Mouse (Mus musculus): ENCODE measurements around the gene Sephs2. TPM values are rescaled to one million over a fixed set of nuclear protein-coding genes. Genes with fewer than 3 reads are reported as not detected.
A peak's percentile ranks its signal among the peaks of the same experiment; 100 is the strongest.

The Sephs2 gene
- total RNA-seq, 1 experiment from 2014 or later = 193 TPM

DNA sequence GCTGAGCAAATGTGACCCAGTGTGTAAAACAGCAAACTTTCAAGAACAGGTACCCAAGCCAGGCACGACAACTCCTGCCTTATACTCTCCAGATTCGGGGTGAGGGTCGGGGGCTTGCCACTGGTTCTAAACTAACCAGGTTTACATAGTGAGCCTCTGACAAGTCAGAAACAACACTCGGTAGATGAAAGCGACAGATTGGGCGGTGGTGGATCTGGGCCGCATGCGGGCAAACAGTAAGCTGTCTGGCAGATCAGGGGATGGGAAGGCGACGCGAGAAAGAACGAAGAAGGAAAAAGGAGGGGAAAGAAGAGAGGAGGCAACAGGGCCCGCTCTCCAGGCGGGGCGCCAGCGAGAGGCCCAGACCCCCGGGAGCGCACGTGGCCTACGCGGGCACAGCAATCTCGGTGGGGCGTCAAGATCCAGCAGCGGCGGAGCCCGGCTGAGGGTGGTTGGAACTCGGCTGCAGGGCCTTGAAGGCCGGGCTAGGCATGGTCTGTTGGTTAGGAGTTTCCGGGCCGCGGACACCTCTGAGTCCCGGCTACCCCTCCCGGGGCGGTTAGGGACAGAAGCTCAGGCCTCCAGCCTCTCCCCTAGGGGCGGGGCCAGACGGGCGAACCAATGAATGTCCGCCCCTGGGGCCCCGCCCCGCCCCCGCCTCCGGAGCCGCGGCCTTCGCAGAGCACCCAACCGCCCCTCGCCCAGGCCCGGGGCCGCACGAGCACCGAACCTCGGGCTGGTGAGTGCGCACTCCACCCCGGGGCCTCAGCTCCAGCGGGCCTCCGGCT lies 29.8 kb downstream of the Sephs2 start, which contains the start of gene Zfp771:
TSS of gene Zfp771 (plus strand) at position 405 of the 788 bp plus-strand sequence.
- ATAC-seq (ENCODE audit: extremely low read depth, insufficient number of reproducible peaks, low FRiP score, poor library complexity, severe bottlenecking) = peak; percentile 91

GRCm38 (mm10) chr7:127243361-127243867 lies 30.4 kb downstream of the Sephs2 start:
- ATAC-seq (ENCODE audit: extremely low read depth, insufficient number of reproducible peaks, low FRiP score, poor library complexity, severe bottlenecking) = no peak

GRCm38 (mm10) chr7:127234777-127235176 lies 39.1 kb downstream of the Sephs2 start:
- no peak for ATAC-seq (ENCODE audit: extremely low read depth, insufficient number of reproducible peaks, low FRiP score, poor library complexity, severe bottlenecking)

DNA sequence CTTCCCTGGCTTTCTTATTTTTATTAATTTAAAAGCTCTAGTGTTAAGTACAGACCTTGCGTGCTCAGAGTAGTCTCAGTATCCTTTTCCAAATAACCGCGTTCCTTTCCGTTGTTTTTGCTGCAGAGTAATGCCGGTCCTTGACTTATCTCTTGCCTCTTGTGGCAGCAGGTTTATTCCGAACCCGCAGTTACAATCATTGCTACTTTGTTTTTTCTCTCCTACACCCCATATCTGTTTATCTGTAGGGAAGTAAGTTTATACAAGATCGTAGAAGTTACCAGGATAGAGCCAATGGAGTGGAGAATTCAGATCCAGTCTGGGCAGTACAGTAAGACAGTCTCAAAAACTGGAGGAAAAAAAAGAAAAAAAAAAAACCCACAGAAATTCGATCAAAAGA lies 40.1 kb downstream of the Sephs2 start:
- no peak for ATAC-seq (ENCODE audit: extremely low read depth, insufficient number of reproducible peaks, low FRiP score, poor library complexity, severe bottlenecking)

- no peak for ATAC-seq (ENCODE audit: extremely low read depth, insufficient number of reproducible peaks, low FRiP score, poor library complexity, severe bottlenecking)
Measured at GRCm38 (mm10) chr7:127233368-127233749, 40.5 kb downstream of the Sephs2 start.

- peak; percentile 54 for ATAC-seq (ENCODE audit: extremely low read depth, insufficient number of reproducible peaks, low FRiP score, poor library complexity, severe bottlenecking)
Measured at GRCm38 (mm10) chr7:127232622-127233367, 41.1 kb downstream of the Sephs2 start, which contains the start of the genes Zfp553 and Sept1. Gene Zfp553 (plus strand): TSS chr7:127233061. Gene Sept1 (minus strand): TSS chr7:127233130.

DNA sequence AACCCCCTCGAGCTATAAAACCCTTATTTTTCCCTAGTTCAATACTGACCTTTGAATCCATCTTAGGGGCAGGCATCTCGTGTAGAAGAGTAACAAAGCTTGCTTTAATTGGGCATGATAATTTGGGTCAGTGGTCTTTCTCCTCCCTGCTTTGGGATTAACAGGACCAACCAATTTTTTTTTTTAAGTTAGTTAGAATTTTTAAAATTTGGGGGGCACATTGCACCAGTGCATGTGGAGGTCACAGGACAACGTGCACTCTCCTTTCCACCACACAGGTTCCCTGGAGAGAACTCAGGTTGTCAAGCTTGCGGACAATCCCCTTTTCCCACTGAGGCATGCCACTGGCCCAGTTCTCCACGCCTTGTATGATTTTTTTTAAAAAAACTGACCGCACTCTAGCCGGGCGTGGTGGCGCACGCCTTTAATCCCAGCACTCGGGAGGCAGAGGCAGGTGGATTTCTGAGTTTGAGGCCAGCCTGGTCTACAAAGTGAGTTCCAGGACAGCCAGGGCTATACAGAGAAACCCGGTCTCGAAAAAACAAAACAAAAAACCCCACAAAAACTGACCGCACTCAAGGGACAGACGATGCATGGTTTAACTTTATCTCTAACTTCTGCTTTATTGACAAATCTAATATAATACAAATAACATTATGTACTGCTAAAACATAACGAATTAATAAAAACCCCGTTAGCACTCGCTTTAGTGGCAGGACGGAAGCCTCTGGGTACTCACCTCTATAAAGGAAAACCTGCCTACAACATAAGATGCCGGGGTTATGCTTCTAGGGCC lies 41.8 kb downstream of the Sephs2 start:
- no peak for ATAC-seq (ENCODE audit: extremely low read depth, insufficient number of reproducible peaks, low FRiP score, poor library complexity, severe bottlenecking)

DNA sequence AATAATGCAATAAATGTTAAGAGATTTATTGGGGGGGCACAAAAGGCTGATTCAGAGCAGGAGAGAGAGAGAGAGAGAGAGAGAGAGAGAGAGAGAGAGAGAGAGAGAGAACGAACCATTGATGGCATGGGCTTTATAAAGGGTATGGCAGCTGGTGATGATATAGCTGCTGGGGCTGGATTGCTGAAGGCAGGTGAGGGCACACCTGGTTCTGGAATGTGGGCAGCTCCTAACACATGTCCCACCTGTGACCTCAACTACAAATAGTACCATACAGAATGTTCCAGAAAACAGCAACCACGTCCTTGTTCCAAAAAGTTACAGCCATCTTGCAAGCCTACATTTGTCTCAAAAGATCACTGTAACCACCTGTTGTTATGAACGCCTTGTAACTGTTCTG lies 42.5 kb downstream of the Sephs2 start:
- no peak for ATAC-seq (ENCODE audit: extremely low read depth, insufficient number of reproducible peaks, low FRiP score, poor library complexity, severe bottlenecking)

DNA sequence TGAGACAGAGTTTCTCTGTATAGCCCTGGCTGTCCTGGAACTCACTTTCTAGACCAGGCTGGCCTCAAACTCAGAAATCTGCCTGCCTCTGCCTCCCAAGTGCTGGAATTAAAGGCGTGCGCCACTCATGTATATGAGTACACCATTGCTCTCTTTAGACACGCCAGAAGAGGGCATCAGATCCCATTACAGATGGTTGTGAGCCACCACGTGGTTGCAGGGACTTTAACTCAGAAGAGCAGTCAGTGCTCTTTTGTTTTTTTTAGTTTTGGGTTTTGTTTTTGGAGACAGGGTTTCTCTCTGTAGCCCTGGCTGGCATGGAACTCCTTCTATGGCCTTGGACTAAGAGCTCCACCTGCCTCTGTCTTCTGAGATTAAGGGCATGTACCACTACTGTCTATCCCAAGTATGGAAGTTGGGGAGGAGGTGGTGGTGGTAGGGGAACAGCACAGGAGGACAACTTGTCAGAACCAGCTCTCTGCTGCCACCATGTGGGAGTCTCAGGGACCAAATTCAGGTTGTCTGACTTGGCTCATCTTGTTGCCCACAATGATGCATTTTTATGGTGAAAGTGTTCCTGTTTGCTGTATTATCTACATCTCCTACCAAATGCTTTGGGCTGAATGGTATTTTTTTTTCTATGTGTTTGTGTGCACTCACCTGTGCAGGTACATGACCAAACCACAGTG lies 45.1 kb downstream of the Sephs2 start:
- ATAC-seq (ENCODE audit: extremely low read depth, insufficient number of reproducible peaks, low FRiP score, poor library complexity, severe bottlenecking) = peak; percentile 79

DNA sequence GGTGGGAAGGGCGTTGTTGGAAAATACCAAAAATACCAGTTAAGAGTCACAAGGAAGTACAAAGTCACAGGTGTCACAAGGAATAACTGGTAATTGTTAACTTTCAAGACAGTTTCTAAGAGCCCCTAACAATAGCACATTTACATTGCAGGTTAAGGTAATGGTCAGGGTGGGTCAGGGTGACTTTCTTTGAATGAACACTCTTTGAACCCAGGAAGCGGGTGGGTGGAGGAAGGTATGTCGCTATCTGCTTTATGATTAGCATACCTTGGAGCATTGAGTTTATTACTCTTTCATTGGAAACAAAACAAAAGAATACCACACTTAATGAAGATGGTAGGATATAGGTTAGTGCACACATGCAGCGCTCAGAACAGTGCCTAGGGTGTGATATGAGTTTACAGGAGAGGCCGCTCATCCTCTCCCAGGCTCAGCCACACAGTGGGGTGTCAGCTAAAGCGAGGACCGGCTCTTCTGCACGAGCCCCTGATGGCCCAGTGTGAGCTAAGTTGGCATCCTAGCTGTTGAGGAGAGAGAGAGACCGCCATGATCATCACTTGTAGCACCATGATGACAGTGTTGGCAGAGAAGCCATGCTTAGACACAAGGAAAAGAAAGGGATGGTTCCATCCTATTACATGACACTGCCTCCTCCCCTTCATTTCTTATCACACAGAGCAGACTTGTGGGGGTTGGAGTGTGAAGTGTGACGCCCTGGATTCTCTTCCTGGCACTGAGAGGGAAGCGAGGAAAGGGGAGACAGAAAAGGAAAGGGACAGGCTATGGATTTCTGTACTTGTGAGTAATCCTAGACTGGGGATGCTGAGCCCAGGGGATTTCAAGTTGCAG lies 48.5 kb downstream of the Sephs2 start:
- ATAC-seq (ENCODE audit: extremely low read depth, insufficient number of reproducible peaks, low FRiP score, poor library complexity, severe bottlenecking) = no peak

DNA sequence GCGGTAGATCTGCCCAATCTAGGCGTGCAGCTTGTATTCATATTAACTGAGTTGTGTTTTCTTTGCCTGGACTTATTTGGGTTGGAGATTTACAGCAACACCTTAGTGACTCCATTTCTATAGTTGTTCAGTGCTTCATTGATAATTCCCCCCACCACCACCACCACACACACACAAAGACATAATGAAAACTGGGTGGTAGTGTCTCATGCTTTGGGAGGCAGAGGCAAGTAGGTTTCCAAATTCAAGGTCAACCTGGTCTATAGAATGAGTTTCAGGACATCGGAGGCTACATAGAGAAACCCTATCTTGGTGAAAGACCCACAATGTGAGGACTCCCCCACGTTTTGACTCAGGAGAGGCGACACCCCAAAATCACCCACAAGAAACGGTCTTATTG lies 49.2 kb downstream of the Sephs2 start:
- no peak for ATAC-seq (ENCODE audit: extremely low read depth, insufficient number of reproducible peaks, low FRiP score, poor library complexity, severe bottlenecking)

GRCm38 (mm10) chr7:127223515-127224478 lies 50.1 kb downstream of the Sephs2 start:
- no peak for ATAC-seq (ENCODE audit: extremely low read depth, insufficient number of reproducible peaks, low FRiP score, poor library complexity, severe bottlenecking)

- no peak for ATAC-seq (ENCODE audit: extremely low read depth, insufficient number of reproducible peaks, low FRiP score, poor library complexity, severe bottlenecking)
Measured at GRCm38 (mm10) chr7:127223106-127223505, 50.7 kb downstream of the Sephs2 start.

Data from neutrophil, adult 5-6 weeks (primary cell).